Mouse (Mus musculus) induced T-regulatory cell, adult 2 months (primary cell): ENCODE results near the gene Tmtc2.

Experiments
- DNase-seq: peaks from one replicate; pipeline ENCODE4 v3.0.0-alpha.2; 2012; ENCODE audit warnings: low read depth

The Tmtc2 gene

DNA sequence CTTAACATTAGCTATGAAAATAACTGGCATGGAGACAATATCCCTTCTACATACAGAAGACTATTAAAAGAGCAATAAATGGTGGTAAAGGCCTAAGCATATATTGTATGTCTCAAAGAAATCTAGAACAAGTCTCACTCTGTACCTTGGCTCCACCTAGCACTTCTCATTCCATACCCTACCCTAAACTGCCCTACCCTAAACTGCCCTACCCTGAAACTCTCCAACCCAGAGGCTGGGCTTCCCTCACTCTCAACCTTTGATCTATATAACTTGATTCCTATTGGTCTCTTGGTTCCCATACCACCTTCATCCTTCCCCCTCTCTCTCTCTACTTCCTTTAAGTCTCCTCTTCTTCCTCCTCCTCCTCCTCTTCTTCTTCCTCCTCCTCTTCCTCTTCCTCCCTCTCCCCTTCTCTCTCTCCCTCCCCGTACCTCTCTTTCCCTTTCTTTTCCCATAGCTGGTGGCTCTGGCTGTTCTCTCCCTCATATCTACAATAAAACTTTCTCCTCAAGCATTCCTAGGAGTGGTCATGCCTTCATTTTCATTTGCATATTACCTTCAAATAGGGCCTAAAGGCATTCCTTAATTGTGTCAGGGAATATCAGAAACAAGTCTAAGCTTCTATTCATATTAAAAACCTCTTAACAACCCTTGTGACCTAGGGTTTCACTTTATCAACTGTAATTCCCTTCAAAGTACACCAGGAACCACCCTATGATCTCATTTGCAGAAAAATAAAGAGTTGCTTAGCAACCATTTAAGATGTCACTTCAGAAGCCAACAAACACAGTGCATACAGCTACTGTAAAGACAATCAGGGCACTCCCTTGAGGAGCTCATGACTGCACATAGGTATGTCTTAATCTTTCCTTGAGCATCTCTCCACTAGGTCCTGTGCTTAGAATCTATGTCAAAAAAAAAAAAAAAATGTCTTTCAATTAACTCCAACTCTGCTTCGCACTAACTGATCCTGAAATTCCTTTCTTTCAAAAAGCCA lies 29.9 kb downstream of the Tmtc2 start:
- no peak for DNase-seq

GRCm38 (mm10) chr10:105542081-105542480 lies 32.2 kb downstream of the Tmtc2 start:
- DNase-seq: no peak

DNA sequence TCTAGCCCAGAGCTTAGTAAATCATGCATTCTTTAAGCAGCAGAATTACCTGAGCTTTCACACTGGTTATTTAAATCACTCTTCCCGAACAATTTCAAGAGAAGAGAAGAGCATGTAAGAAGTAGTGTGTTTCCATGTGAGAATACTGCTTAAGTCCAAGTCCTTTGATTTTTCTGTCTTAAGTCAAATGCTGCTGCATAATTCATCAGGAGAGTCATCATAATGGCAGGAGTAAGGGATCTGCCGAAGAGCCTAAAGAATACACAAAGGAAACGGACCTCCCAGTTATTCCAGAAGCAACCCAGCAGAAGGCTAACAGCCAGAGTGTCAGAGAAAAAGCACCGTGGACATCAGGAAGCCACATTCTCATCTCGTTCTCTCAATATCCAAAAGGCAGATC lies 34.6 kb downstream of the Tmtc2 start:
- no peak for DNase-seq

DNA sequence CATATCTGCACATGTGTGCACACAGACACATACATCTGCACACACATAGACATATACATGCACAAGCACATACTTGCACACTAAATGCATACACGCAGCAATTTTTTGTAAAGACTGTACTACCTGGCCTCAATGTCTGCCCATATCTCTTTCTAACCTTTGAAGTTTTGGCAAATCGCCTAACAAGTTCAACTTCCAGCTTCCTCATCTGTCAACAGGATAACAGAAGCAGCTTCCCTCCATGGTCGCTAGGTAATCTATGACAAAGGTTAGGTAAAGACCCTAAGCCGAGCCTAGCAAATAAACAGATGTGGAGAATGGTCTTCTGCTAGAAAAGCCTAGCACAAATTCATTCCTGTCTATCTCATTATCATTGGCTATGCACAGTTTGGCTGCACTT lies 37.3 kb downstream of the Tmtc2 start:
- DNase-seq: no peak

DNA sequence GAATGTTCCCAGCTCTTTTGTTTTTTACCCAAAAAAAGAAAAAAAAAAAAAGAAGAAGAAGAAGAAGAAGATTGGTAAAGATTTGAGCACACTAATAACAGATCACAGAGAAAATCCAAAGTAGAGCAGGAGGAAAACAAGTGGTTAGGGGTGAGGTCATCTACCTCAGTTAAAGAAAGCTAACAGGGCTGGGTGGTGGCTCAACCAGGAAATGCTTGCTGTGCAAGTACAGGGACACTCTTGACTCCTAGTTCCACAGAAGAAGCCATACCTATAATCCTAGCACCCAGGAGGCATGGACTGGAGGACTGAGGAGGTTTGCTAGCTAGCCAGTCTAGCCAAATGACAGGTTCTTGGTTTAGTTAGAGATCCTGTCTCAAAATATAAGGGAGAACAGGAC lies 38.4 kb downstream of the Tmtc2 start:
- no peak for DNase-seq

DNA sequence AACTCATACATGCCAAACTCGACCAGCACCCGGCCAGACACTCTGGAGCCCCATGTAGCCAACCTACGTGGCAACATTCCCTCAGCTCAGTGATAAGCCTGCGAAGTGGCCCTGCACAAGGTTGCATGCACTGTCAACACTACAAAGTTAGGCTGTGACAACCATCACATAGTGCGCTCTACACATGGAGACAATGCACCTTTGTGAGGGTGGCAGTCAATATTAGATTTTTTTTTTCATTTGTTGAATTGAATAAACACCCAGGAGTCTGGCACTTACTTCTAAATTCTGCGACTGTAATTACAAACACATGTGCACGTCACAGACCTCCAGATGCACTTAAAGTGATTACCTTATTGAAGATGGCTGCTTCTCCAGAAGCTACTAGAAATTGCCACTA lies 41.5 kb downstream of the Tmtc2 start:
- DNase-seq: no peak

DNA sequence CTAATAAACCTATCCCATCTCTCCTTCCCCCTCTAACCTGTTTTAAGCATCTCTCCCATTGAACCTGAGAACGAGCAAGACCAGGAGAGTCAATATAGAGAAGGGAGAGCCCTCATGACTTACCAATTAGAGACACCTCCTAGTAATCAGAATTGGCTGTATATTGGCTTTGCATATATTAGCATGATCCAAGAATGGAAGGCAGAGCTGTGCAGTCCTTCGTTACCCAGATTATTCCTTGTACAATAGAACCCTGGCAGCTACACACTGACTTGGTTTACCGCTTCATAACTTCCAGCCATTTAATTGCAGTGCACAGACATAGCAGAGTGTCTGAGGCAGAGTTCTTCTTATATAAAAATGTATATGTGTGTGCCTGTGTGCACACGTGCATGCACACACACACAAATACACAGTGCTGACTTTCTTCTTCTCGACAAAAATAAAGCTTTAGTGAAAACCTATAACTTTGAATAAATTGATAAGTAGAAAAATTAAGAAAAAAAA lies 42.2 kb downstream of the Tmtc2 start:
- DNase-seq: no peak

DNA sequence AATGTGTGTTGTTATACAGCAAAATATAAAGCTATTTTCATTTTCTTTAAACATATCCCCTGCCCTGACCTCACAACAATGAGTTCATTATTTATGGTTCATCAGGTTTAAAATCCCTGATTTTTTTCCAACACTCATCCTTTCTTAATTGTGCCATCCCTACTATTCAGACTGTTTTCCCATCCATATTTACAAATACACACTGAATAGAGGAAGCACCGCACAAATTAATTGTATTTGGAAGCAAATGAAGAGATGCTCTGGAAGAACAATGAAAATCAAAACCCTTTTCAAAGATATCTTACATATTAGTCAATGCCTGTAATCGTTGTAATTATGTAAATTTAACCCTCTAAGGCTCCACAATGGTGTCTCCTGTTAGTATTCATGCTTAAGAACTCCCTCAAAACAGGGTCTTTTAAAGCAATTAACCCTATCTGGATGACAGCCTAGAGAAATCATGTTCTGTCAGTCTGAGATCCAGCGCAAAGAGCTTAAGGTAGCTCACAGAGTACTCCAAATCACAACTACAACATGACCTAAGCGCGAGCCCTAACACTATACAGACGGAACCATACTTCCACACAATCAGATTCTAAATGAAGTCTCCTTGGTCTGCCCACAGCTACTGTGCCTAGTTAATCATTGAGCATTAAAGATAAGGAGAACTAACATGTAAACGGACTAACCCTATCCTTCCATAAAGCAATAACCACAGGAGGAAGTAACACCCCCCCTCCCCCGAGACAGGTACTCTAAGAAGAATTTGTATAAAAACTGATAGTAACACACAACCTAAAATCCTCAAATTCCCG lies 43.0 kb downstream of the Tmtc2 start:
- DNase-seq: no peak

DNA sequence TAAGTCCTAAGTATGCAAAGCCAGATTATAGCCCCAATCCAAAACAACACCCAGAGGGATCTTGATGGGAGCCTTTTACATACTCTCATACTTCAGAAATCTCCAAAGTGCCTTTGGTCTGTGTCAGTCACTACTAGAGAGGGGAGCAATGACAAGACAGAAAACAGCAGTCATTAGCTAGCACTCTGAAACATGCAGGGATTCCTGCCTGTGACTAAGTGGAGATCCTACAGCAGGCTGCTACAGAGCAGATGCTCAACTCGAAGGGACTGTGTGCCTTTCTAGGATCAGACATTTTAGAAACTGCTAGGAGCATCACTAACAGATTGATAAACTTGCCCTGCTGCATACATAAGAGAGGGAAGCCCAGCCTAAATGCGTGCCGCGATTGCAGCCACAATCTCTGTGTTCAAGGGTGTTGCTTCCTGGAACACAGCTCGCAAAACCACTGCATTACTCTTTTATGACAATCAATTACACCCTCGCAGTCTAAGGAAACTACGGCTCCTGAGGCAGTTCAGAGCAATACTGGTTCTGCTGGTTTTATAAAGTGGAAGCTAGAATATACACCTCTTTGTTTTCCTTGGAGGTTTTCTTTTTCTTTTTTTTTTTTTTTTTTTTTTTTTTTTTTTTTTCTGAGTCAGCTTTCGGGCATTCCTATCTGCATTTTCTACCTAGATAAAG lies 50.7 kb downstream of the Tmtc2 start:
- no peak for DNase-seq

DNA sequence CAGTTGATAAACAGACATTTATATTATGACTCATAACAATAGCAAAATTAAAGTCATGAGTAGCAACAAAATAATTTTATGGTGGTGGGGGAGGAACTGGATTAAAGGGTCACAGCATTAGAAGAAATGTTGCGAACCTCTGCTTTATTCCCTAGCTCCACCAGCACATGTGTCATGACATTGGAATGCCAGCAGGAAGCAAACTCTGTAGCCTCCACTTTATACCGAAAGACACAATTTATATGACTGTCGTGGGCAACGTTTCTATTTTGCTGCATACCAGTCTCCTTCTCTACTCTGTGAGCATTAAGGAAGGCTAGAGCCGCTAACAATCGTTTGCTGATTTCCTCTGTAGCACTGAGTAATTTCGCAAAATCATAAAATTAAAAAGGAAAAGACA lies 51.8 kb downstream of the Tmtc2 start:
- DNase-seq: no peak

DNA sequence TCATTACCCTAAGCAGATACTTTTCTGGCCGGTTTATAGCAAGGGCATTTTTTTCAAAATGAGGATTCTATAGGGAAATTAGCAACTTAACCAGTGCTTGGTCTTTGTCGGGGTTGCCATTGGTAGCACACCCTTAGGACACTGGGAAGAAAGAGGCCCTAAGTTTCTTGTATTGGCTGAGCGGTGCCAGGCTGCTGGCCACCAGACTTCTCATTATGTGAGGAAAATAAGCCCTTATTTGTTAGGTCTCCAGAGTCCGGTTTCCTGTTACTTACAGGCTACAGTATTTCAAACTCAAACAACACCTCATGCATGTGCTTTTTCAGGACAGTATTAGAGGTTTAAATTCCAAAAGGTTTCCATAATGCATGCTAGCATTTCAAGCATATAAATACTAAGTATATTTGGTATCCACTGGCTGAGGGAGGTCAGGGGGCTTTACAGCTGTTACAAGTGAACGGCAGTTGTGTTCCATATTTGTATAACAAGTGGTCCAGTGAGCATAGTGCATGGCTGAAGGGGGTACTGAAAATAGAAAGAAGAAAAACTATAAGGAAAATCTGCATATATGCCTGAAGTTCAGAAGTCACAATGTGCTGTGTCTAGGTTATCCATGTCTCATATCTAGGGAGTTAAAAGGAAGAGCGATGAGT lies 55.0 kb downstream of the Tmtc2 start:
- DNase-seq: no peak

GRCm38 (mm10) chr10:105518144-105518543 lies 56.1 kb downstream of the Tmtc2 start:
- no peak for DNase-seq

GRCm38 (mm10) chr10:105513777-105514322 lies 60.4 kb downstream of the Tmtc2 start:
- no peak for DNase-seq

- DNase-seq: no peak
These were observed 64.4 kb downstream of the Tmtc2 start for GRCm38 (mm10) chr10:105509896-105510272.

DNA sequence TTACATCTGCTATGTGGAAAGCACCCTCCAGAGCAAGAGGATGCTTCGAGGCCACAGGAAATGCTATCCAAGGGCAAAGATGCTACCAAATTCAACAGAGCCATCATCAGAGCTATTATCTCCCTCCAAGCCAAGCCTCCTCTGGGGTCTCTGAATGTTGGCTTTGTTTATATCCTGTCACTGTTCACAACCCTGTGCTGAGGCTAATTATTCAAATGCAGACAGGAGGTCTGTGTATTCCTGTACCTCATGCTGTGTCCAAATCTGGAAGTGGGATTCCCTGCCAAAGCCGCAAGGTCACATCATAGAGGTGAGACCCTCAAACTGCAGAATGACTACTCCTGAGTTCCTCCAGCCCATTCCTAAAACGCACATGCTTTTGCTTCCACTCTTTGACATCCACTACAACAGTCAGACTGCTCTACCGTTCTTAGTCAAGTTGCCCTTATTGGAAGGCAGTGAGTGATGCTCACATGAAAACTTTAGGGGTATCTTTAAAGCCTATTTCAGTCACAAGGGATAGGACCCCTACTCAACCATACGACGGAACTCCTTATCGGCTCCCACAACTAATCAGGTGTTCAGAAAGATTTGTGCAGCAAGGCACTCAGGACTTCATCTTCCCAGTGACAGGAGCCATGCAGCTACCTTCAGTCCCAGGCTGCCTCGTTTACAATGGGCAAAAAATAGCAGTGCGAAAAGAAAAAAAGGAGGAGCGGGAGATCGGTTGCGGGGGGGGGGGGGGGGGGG lies 64.9 kb downstream of the Tmtc2 start:
- DNase-seq: no peak

DNA sequence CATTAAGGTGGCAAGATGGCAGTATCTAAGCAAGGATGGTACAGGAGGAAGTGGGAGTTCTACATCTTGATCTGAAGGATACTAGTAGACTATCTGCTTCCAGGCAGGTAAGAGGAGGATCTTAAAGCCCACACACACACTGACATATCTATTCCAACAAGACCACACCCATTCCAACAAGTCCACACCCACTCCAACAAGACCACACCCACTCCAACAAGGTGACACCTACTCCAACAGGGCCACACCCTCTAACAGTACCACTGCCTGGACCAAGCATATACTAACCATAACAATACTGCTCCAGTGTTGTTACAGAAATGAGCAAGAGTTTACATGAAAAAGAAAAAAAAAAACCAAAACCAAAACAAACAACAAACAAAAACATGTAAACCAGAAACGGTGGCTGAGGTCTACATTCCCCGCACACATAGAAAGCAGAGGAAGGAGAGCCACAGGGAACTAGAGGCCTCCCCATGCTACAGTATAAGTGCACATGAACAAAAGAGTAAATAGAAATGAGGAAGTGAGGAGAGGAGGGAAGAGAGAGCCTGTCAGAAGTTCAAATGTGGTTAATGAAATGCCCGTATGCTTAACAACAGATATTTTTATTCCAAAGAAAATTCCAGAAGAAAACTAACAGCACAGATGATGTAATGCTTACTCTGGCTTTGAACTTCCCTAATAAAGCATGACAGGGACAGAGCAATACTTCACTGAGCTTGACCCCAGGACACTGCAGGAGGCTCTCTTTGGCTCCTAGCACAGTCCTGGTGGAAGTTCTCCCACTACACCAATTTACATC lies 66.1 kb downstream of the Tmtc2 start:
- DNase-seq: no peak

GRCm38 (mm10) chr10:105506046-105506445 lies 68.2 kb downstream of the Tmtc2 start:
- no peak for DNase-seq

DNA sequence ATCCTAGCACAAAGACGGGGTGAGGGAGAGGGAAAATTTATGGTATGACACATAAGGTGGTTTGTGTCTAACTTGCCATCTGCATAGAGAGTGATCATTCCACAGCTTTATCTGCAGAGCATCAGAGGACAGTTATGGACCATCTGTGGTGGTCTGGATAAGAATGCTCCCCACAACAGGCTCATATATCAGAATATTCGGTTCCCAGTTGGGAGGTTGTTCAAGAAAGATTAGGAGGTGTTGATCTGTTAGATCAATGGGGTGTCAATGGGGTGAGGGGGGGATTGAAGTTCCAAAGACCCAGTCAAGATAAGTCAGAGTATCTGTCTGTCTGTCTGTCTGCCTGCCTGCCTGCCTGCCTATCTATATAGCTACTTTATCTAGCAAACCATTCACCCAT lies 69.8 kb downstream of the Tmtc2 start:
- DNase-seq: no peak

DNA sequence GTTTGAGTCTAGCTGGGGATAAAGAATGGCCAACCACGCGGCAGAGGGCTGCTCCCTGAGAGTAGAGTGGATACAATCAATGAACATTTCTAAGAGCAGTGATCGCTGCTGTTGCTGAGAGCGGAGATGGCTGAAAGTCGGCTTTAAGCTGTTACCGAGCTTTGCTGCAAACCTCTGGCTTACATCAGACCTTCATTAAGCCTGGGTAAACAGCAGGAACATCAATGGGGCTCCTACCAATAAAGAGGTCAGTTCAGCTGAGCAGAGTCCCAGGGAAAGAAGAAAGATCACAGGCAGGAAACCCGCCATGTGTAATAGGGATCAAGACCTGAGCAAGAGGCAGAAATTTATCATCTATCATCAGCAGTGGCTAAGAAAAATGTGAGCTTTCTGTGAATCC lies 72.5 kb downstream of the Tmtc2 start:
- DNase-seq: no peak

GRCm38 (mm10) chr10:105500482-105500881 lies 73.8 kb downstream of the Tmtc2 start:
- no peak for DNase-seq
